Mouse (Mus musculus): Measurements from ENCODE around the gene Ccdc194. TPM values are rescaled to one million over a fixed set of nuclear protein-coding genes. Genes with fewer than 3 reads are reported as not detected.

Gene Ccdc194
- polyA plus RNA-seq, 1 experiment: 0.11 TPM

- H3K27me3 ChIP-seq (ENCODE audit: control insufficient read depth, insufficient read depth, low read length): no peaks in the 10 kb centered on the region
- no peak overlapping the region for H3K4me3 ChIP-seq (ENCODE audit: control insufficient read depth, insufficient read depth, low read length)
- peaks cover 29% of the 10 kb centered on the region for H3K4me1 ChIP-seq (replicated peaks; ENCODE audit: control insufficient read depth, insufficient read depth, low read length)
- no peaks in the 10 kb centered on the region for H3K36me3 ChIP-seq (ENCODE audit: control insufficient read depth, insufficient read depth, low read length)
- peak; percentile 94 for TF ChIP-seq CTCF (IDR thresholded peaks at IDR 0.05; ENCODE audit: borderline replicate concordance, control insufficient read depth, extremely low read depth, insufficient read depth, low read length, poor library complexity)
- no peak for TF ChIP-seq POLR2A (IDR thresholded peaks at IDR 0.05; ENCODE audit: control insufficient read depth, extremely low read depth, insufficient read depth, low read length, poor library complexity)
- 1% methylated on average over 33 of the region's 33 CpGs for WGBS
- no peak overlapping the region for H3K27ac ChIP-seq (ENCODE audit: control insufficient read depth, insufficient read depth, low read length)
- peak; percentile 87 for DNase-seq
These were observed 37.2 kb upstream of the Ccdc194 start for GRCm38 (mm10) chr8:71562751-71563150.

GRCm38 (mm10) chr8:71561401-71561800, 35.9 kb upstream of the Ccdc194 start:
- Histone ChIP-seq H3K4me3 (ENCODE audit: control insufficient read depth, insufficient read depth, low read length) (no peak overlapping the region), H3K27ac (ENCODE audit: control insufficient read depth, insufficient read depth, low read length) (no peak overlapping the region), H3K36me3 (ENCODE audit: control insufficient read depth, insufficient read depth, low read length) (no peaks in the 10 kb centered on the region), H3K27me3 (ENCODE audit: control insufficient read depth, insufficient read depth, low read length) (no peaks in the 10 kb centered on the region), H3K4me1 (replicated peaks; ENCODE audit: control insufficient read depth, insufficient read depth, low read length) (peaks cover 39% of the 10 kb centered on the region)
- 4% methylated on average over 15 of the region's 15 CpGs for WGBS
- TF ChIP-seq CTCF (IDR thresholded peaks at IDR 0.05; ENCODE audit: borderline replicate concordance, control insufficient read depth, extremely low read depth, insufficient read depth, low read length, poor library complexity) (peak; percentile 94; the same call in 1 of the 2 replicates), POLR2A (IDR thresholded peaks at IDR 0.05; ENCODE audit: control insufficient read depth, extremely low read depth, insufficient read depth, low read length, poor library complexity) (0 out of 2 replicates have a peak, but pooled peaks have one; percentile 21)
- peak; percentile 66 for DNase-seq

GRCm38 (mm10) chr8:71560765-71561164, 35.3 kb upstream of the Ccdc194 start:
- no peak overlapping the region for H3K4me3 ChIP-seq (ENCODE audit: control insufficient read depth, insufficient read depth, low read length)
- peaks cover 39% of the 10 kb centered on the region for H3K4me1 ChIP-seq (replicated peaks; ENCODE audit: control insufficient read depth, insufficient read depth, low read length)
- DNase-seq: no peak
- WGBS: 95% methylated on average over 5 of the region's 5 CpGs
- no peaks in the 10 kb centered on the region for H3K27me3 ChIP-seq (ENCODE audit: control insufficient read depth, insufficient read depth, low read length)
- H3K27ac ChIP-seq (ENCODE audit: control insufficient read depth, insufficient read depth, low read length): no peak overlapping the region
- H3K36me3 ChIP-seq (ENCODE audit: control insufficient read depth, insufficient read depth, low read length): no peaks in the 10 kb centered on the region
- TF ChIP-seq CTCF (IDR thresholded peaks at IDR 0.05; ENCODE audit: borderline replicate concordance, control insufficient read depth, extremely low read depth, insufficient read depth, low read length, poor library complexity) (no peak), POLR2A (IDR thresholded peaks at IDR 0.05; ENCODE audit: control insufficient read depth, extremely low read depth, insufficient read depth, low read length, poor library complexity) (no peak)

- DNase-seq: no peak
- no peak overlapping the region for H3K4me3 ChIP-seq (ENCODE audit: control insufficient read depth, insufficient read depth, low read length)
- WGBS: 86% methylated on average over 3 of the region's 3 CpGs
- H3K4me1 ChIP-seq (replicated peaks; ENCODE audit: control insufficient read depth, insufficient read depth, low read length): peaks cover 39% of the 10 kb centered on the region
- H3K36me3 ChIP-seq (ENCODE audit: control insufficient read depth, insufficient read depth, low read length): no peaks in the 10 kb centered on the region
- no peak for TF ChIP-seq CTCF (IDR thresholded peaks at IDR 0.05; ENCODE audit: borderline replicate concordance, control insufficient read depth, extremely low read depth, insufficient read depth, low read length, poor library complexity)
- no peak for TF ChIP-seq POLR2A (IDR thresholded peaks at IDR 0.05; ENCODE audit: control insufficient read depth, extremely low read depth, insufficient read depth, low read length, poor library complexity)
- no peaks in the 10 kb centered on the region for H3K27me3 ChIP-seq (ENCODE audit: control insufficient read depth, insufficient read depth, low read length)
- H3K27ac ChIP-seq (ENCODE audit: control insufficient read depth, insufficient read depth, low read length): no peak overlapping the region
These were observed 34.6 kb upstream of the Ccdc194 start for GRCm38 (mm10) chr8:71560071-71560470.

GRCm38 (mm10) chr8:71558958-71559690, 33.6 kb upstream of the Ccdc194 start:
- Histone ChIP-seq H3K36me3 (ENCODE audit: control insufficient read depth, insufficient read depth, low read length) (no peaks in the 10 kb centered on the region), H3K4me3 (ENCODE audit: control insufficient read depth, insufficient read depth, low read length) (peak overlapping the region; percentile 70), H3K4me1 (replicated peaks; ENCODE audit: control insufficient read depth, insufficient read depth, low read length) (peaks cover 42% of the 10 kb centered on the region), H3K27me3 (ENCODE audit: control insufficient read depth, insufficient read depth, low read length) (no peaks in the 10 kb centered on the region), H3K27ac (ENCODE audit: control insufficient read depth, insufficient read depth, low read length) (no peak overlapping the region)
- peak; percentile 80 for DNase-seq
- 2% methylated on average over 24 of the region's 24 CpGs for WGBS
- TF ChIP-seq CTCF (IDR thresholded peaks at IDR 0.05; ENCODE audit: borderline replicate concordance, control insufficient read depth, extremely low read depth, insufficient read depth, low read length, poor library complexity): peak; percentile 56; the same call in 1 of the 2 replicates
- TF ChIP-seq POLR2A (IDR thresholded peaks at IDR 0.05; ENCODE audit: control insufficient read depth, extremely low read depth, insufficient read depth, low read length, poor library complexity): 0 out of 2 replicates have a peak, but pooled peaks have one; percentile 43

GRCm38 (mm10) chr8:71558071-71558957, 32.8 kb upstream of the Ccdc194 start, which contains the start of gene Tmem221:
Gene Tmem221 (minus strand): TSS chr8:71558871.
- 1% methylated on average over 70 of the region's 70 CpGs for WGBS
- Histone ChIP-seq H3K27ac (ENCODE audit: control insufficient read depth, insufficient read depth, low read length) (peak within 1 kb of the TSS; percentile 53; the same call in 1 of the 2 replicates), H3K4me1 (replicated peaks; ENCODE audit: control insufficient read depth, insufficient read depth, low read length) (peaks cover 50% of the 10 kb centered on the region), H3K36me3 (ENCODE audit: control insufficient read depth, insufficient read depth, low read length) (no peaks in the 10 kb centered on the region), H3K27me3 (ENCODE audit: control insufficient read depth, insufficient read depth, low read length) (no peaks in the 10 kb centered on the region), H3K4me3 (ENCODE audit: control insufficient read depth, insufficient read depth, low read length) (peak within 1 kb of the TSS; percentile 70)
- peak; percentile 41; the same call in 1 of the 2 replicates for TF ChIP-seq POLR2A (IDR thresholded peaks at IDR 0.05; ENCODE audit: control insufficient read depth, extremely low read depth, insufficient read depth, low read length, poor library complexity)
- TF ChIP-seq CTCF (IDR thresholded peaks at IDR 0.05; ENCODE audit: borderline replicate concordance, control insufficient read depth, extremely low read depth, insufficient read depth, low read length, poor library complexity): no peak
- DNase-seq: peak; percentile 76

Data from thymus, adult 2 months (tissue).